Mouse (Mus musculus): ENCODE data around the gene Slc41a2. TPM values are rescaled to one million over a fixed set of nuclear protein-coding genes. Genes with fewer than 3 reads are reported as not detected.
A peak's percentile ranks its signal among the peaks of the same experiment; 100 is the strongest.

Slc41a2 gene
- 0.76 and 1.2 TPM in 2 replicates for polyA plus RNA-seq (2014; fragmentation: Nextera tagmentation; extraction: Ambion mirVana)

GRCm38 (mm10) chr10:83337159-83337951 is at the start of gene Slc41a2:
Slc41a2 (minus strand) TSS chr10:83337882.
- Histone ChIP-seq H3K4me1 (ENCODE audit: control insufficient read depth, insufficient read depth, low read length) (no peaks in the 10 kb centered on the region), H3K36me3 (ENCODE audit: control insufficient read depth, insufficient read depth, low read length) (no peaks in the 10 kb centered on the region), H3K9ac (replicated peaks; ENCODE audit: low read depth, low read length) (peak within 1 kb of the TSS; percentile 36), H3K4me2 (replicated peaks; ENCODE audit: low read depth, low read length) (peak within 1 kb of the TSS; percentile 97), H3K4me3 (ENCODE audit: low read depth, low read length) (peak within 1 kb of the TSS; percentile 55), H3K9me3 (ENCODE audit: control insufficient read depth, low read depth, low read length) (no peaks in the 10 kb centered on the region), H3K27ac (ENCODE audit: low read length) (no peak within 1 kb of the TSS), H3K27me3 (ENCODE audit: control insufficient read depth, insufficient read depth, low read length) (peaks cover 20% of the 10 kb centered on the region)
- under 1% methylated on average over 74 of the region's 102 CpGs for WGBS
- peak; percentile 82 for ATAC-seq (ENCODE audit: insufficient number of reproducible peaks, insufficient read depth, low FRiP score, low read depth)

GRCm38 (mm10) chr10:83385330-83385910 is 47.7 kb upstream of the Slc41a2 start:
- Histone ChIP-seq H3K27me3 (ENCODE audit: control insufficient read depth, insufficient read depth, low read length) (no peaks in the 10 kb centered on the region), H3K9ac (replicated peaks; ENCODE audit: low read depth, low read length) (no peak overlapping the region), H3K27ac (ENCODE audit: low read length) (no peak overlapping the region), H3K4me3 (ENCODE audit: low read depth, low read length) (no peak overlapping the region), H3K9me3 (ENCODE audit: control insufficient read depth, low read depth, low read length) (peaks cover 1% of the 10 kb centered on the region; the same call in 1 of the 2 replicates), H3K36me3 (ENCODE audit: control insufficient read depth, insufficient read depth, low read length) (no peaks in the 10 kb centered on the region), H3K4me1 (ENCODE audit: control insufficient read depth, insufficient read depth, low read length) (no peaks in the 10 kb centered on the region), H3K4me2 (replicated peaks; ENCODE audit: low read depth, low read length) (no peak overlapping the region)
- ATAC-seq (ENCODE audit: insufficient number of reproducible peaks, insufficient read depth, low FRiP score, low read depth), result no peak
- 93% methylated on average over 7 of the region's 7 CpGs for WGBS

- H3K36me3 ChIP-seq (ENCODE audit: control insufficient read depth, insufficient read depth, low read length), result no peaks in the 10 kb centered on the region
- H3K27me3 ChIP-seq (ENCODE audit: control insufficient read depth, insufficient read depth, low read length), result no peaks in the 10 kb centered on the region
- no peak overlapping the region for H3K9ac ChIP-seq (replicated peaks; ENCODE audit: low read depth, low read length)
- H3K9me3 ChIP-seq (ENCODE audit: control insufficient read depth, low read depth, low read length), result peaks cover 3% of the 10 kb centered on the region; the same call in 1 of the 2 replicates
- no peak overlapping the region for H3K27ac ChIP-seq (ENCODE audit: low read length)
- no peak overlapping the region for H3K4me3 ChIP-seq (ENCODE audit: low read depth, low read length)
- no peak overlapping the region for H3K4me2 ChIP-seq (replicated peaks; ENCODE audit: low read depth, low read length)
- no peak for ATAC-seq (ENCODE audit: insufficient number of reproducible peaks, insufficient read depth, low FRiP score, low read depth)
- WGBS, result 89% methylated on average over 8 of the region's 8 CpGs
- no peaks in the 10 kb centered on the region for H3K4me1 ChIP-seq (ENCODE audit: control insufficient read depth, insufficient read depth, low read length)
Observed at GRCm38 (mm10) chr10:83384456-83385215, 47.0 kb upstream of the Slc41a2 start.

- H3K27ac ChIP-seq (ENCODE audit: low read length), result no peak overlapping the region
- no peak overlapping the region for H3K4me3 ChIP-seq (ENCODE audit: low read depth, low read length)
- H3K27me3 ChIP-seq (ENCODE audit: control insufficient read depth, insufficient read depth, low read length), result no peaks in the 10 kb centered on the region
- no peak for ATAC-seq (ENCODE audit: insufficient number of reproducible peaks, insufficient read depth, low FRiP score, low read depth)
- H3K4me2 ChIP-seq (replicated peaks; ENCODE audit: low read depth, low read length), result no peak overlapping the region
- H3K36me3 ChIP-seq (ENCODE audit: control insufficient read depth, insufficient read depth, low read length), result no peaks in the 10 kb centered on the region
- H3K4me1 ChIP-seq (ENCODE audit: control insufficient read depth, insufficient read depth, low read length), result no peaks in the 10 kb centered on the region
- WGBS, result 92% methylated on average over 13 of the region's 13 CpGs
- peaks cover 3% of the 10 kb centered on the region; the same call in 1 of the 2 replicates for H3K9me3 ChIP-seq (ENCODE audit: control insufficient read depth, low read depth, low read length)
- no peak overlapping the region for H3K9ac ChIP-seq (replicated peaks; ENCODE audit: low read depth, low read length)
Observed at GRCm38 (mm10) chr10:83383863-83384262, 46.2 kb upstream of the Slc41a2 start.

GRCm38 (mm10) chr10:83382988-83383387 is 45.3 kb upstream of the Slc41a2 start:
- ATAC-seq (ENCODE audit: insufficient number of reproducible peaks, insufficient read depth, low FRiP score, low read depth), result no peak
- Histone ChIP-seq H3K4me2 (replicated peaks; ENCODE audit: low read depth, low read length) (no peak overlapping the region), H3K27ac (ENCODE audit: low read length) (no peak overlapping the region), H3K36me3 (ENCODE audit: control insufficient read depth, insufficient read depth, low read length) (no peaks in the 10 kb centered on the region), H3K9ac (replicated peaks; ENCODE audit: low read depth, low read length) (no peak overlapping the region), H3K4me3 (ENCODE audit: low read depth, low read length) (no peak overlapping the region), H3K27me3 (ENCODE audit: control insufficient read depth, insufficient read depth, low read length) (no peaks in the 10 kb centered on the region), H3K9me3 (ENCODE audit: control insufficient read depth, low read depth, low read length) (peaks cover 3% of the 10 kb centered on the region; the same call in 1 of the 2 replicates), H3K4me1 (ENCODE audit: control insufficient read depth, insufficient read depth, low read length) (no peaks in the 10 kb centered on the region)
- 72% methylated on average over 2 of the region's 2 CpGs for WGBS

- Histone ChIP-seq H3K27ac (ENCODE audit: low read length) (no peak overlapping the region), H3K4me1 (ENCODE audit: control insufficient read depth, insufficient read depth, low read length) (no peaks in the 10 kb centered on the region), H3K4me2 (replicated peaks; ENCODE audit: low read depth, low read length) (no peak overlapping the region), H3K27me3 (ENCODE audit: control insufficient read depth, insufficient read depth, low read length) (no peaks in the 10 kb centered on the region), H3K9me3 (ENCODE audit: control insufficient read depth, low read depth, low read length) (peaks cover 3% of the 10 kb centered on the region; the same call in 1 of the 2 replicates), H3K4me3 (ENCODE audit: low read depth, low read length) (no peak overlapping the region), H3K36me3 (ENCODE audit: control insufficient read depth, insufficient read depth, low read length) (no peaks in the 10 kb centered on the region), H3K9ac (replicated peaks; ENCODE audit: low read depth, low read length) (no peak overlapping the region)
- ATAC-seq (ENCODE audit: insufficient number of reproducible peaks, insufficient read depth, low FRiP score, low read depth), result no peak
- 77% methylated on average over 4 of the region's 4 CpGs for WGBS
Observed at GRCm38 (mm10) chr10:83382528-83382927, 44.8 kb upstream of the Slc41a2 start.

GRCm38 (mm10) chr10:83380501-83380900 is 42.8 kb upstream of the Slc41a2 start:
- Histone ChIP-seq H3K36me3 (ENCODE audit: control insufficient read depth, insufficient read depth, low read length) (no peaks in the 10 kb centered on the region), H3K4me3 (ENCODE audit: low read depth, low read length) (no peak overlapping the region), H3K4me2 (replicated peaks; ENCODE audit: low read depth, low read length) (no peak overlapping the region), H3K4me1 (ENCODE audit: control insufficient read depth, insufficient read depth, low read length) (no peaks in the 10 kb centered on the region), H3K9me3 (ENCODE audit: control insufficient read depth, low read depth, low read length) (peaks cover 3% of the 10 kb centered on the region; the same call in 1 of the 2 replicates), H3K9ac (replicated peaks; ENCODE audit: low read depth, low read length) (no peak overlapping the region), H3K27ac (ENCODE audit: low read length) (no peak overlapping the region), H3K27me3 (ENCODE audit: control insufficient read depth, insufficient read depth, low read length) (no peaks in the 10 kb centered on the region)
- WGBS, result 88% methylated on average over 2 of the region's 2 CpGs
- no peak for ATAC-seq (ENCODE audit: insufficient number of reproducible peaks, insufficient read depth, low FRiP score, low read depth)

- no peaks in the 10 kb centered on the region for H3K27me3 ChIP-seq (ENCODE audit: control insufficient read depth, insufficient read depth, low read length)
- no peak overlapping the region for H3K4me3 ChIP-seq (ENCODE audit: low read depth, low read length)
- WGBS, result 73% methylated on average over 9 of the region's 9 CpGs
- H3K4me1 ChIP-seq (ENCODE audit: control insufficient read depth, insufficient read depth, low read length), result no peaks in the 10 kb centered on the region
- H3K9ac ChIP-seq (replicated peaks; ENCODE audit: low read depth, low read length), result no peak overlapping the region
- no peaks in the 10 kb centered on the region for H3K36me3 ChIP-seq (ENCODE audit: control insufficient read depth, insufficient read depth, low read length)
- 0 out of 2 replicates have a peak, but pooled peaks have one; percentile 28 for ATAC-seq (ENCODE audit: insufficient number of reproducible peaks, insufficient read depth, low FRiP score, low read depth)
- no peak overlapping the region for H3K4me2 ChIP-seq (replicated peaks; ENCODE audit: low read depth, low read length)
- H3K9me3 ChIP-seq (ENCODE audit: control insufficient read depth, low read depth, low read length), result peaks cover 3% of the 10 kb centered on the region; the same call in 1 of the 2 replicates
- no peak overlapping the region for H3K27ac ChIP-seq (ENCODE audit: low read length)
Observed at GRCm38 (mm10) chr10:83378083-83378833, 40.6 kb upstream of the Slc41a2 start.
